Mouse (Mus musculus) natural killer cell, adult 2 months (primary cell): ENCODE results near the gene Selenbp2.
"Not testable (repeated sequence)": the region's sequence is repeated elsewhere in the genome, so short reads cannot be mapped to it uniquely, and the experiment has no call there.

Experiments used
- DNase-seq, 2 experiments: peaks; one replicate each; pipeline ENCODE4 v3.0.0; 2022; ENCODE audit warnings: low spot score in 2 of 2

The Selenbp2 gene

DNA sequence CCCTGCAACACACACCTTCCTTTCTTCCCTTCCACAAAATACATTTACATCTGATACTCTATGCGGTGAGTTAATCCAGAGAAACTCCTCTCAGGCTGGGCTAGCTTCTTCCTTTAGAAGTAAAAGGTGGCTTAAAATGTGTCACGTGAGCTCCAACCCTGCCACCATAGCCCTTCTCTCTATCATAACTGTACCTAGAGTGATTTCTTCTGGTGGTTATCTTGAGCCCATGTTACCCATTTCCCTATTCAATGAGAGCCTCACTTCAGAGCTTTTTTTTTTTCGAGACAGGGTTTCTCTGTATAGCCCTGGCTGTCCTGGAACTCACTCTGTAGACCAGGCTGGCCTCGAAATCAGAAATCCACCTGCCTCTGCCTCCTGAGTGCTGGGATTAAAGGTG is 1.7 kb upstream of the Selenbp2 start:
- DNase-seq, result not testable (repeated sequence)

DNA sequence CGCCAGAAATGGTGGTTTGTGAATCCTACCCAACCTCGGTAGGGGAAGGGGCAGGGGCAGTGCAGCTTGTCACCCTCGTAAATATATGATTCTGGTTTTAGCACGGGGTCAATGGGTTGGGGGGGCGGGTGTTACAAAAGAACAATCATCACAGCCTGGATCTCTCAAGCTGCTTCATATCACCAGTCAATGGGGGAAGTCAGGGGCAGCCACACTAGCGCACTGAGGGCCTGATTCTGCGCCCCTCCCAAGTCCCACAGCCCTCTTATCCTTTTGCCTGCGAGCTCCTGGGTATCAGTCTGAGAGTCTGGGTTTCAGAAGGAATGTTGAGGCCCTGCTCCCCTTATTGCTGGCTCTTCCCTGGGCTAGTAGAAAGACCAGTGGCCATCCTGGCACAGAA is 518 bp downstream of the Selenbp2 start:
- DNase-seq, result not testable (repeated sequence)

DNA sequence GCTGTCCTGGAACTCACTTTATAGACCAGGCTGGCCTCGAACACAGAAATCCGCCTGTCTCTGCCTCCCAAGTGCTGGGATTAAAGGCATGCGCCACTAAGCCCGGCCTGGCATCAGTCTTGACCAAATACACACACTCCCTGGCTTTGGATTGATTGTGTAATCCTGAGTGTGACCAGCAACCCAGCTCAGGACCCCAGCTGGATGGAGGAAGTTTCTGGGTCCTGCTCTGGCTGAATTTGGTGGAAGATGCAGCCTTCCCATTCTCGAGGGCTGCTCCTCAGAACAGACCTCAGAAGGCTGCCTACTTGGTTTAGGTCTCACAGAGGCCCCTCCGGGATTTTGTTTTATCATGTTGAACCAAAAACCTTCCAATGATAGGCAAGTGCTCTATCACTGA is 2.2 kb downstream of the Selenbp2 start:
- not testable (repeated sequence) for DNase-seq

DNA sequence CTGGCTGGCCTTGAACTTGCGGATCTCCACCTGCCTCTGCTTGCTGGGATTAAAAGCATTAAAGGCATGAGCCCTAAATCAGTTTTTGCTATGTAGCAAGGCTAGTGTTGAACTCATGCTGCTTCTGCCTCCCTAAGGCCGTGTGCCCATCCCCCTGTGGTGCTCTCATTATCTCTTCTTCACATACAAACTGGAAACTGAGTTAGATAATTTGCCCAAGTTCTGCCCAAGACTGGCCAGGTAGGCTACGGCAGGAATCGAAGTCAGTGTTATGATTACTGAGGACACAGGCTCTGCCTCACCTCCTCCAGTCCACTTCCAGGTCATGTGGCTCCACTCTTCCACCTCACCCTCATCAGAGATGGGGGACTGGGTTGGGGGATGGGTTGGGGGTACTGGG is 2.9 kb downstream of the Selenbp2 start:
- DNase-seq, result not testable (repeated sequence)

DNA sequence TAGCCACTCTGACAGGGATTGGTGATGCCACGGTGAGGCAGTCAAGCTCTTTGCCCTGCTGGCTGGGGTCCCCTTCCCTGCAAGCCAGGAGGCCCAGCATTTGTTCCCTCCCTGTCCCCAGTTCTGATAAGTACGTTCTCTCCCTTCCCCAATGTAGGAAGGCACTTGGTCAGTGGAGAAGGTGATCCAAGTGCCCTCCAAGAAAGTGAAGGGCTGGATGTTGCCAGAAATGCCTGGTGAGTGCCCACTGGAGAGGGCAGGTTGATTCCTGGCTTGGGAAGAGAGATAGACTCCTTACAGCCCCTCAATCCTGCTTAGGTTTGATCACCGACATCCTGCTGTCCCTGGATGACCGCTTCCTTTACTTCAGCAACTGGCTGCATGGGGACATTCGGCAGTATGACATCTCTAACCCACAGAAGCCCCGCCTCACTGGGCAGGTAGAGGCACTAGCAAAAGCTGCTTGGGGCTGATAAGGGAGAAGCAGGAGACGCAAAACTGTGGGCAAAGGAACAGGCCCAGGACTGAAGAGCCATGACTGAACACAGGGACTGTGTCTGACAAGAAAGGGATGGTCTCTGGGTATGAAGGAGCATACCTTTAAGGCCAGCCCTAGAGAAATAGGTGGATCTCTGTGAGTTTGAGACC is 8.9 kb downstream of the Selenbp2 start:
- not testable (repeated sequence) for DNase-seq

DNA sequence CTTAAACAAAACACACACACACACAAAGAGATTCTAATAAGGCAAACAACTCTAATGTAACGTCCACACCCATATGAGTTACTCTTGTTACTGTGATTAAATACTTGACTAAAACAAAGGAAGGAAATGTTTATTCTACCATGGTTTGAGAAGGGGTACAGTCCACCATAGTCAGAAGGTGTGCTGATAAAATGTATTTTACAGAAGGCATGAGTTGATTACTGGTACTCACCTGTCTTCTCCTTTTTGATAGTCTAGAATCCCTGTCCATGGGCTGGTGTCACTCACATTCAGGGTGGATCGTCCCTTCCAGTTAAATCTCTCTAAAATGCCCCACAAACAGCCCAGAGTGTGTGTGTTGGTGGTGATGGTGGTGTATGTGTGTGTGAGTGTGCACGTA is 9.5 kb downstream of the Selenbp2 start:
- no peak for DNase-seq

DNA sequence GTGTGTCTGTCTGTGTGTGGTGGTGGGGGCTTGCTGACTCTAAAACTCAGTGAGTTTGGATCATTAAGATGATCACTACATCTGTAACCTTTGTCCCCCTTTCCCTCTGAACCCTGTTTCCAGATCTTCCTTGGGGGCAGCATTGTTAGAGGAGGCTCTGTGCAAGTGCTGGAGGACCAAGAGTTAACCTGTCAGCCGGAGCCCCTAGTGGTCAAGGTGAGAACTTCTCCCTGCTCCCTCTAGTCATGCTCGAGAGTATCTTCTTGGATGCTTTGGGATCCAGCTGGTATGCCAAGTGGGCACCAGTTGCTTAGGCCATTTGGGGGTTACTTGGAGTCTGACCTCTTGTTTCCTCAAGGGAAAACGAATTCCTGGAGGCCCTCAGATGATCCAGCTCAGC is 10.0 kb downstream of the Selenbp2 start:
- not testable (repeated sequence) for DNase-seq

DNA sequence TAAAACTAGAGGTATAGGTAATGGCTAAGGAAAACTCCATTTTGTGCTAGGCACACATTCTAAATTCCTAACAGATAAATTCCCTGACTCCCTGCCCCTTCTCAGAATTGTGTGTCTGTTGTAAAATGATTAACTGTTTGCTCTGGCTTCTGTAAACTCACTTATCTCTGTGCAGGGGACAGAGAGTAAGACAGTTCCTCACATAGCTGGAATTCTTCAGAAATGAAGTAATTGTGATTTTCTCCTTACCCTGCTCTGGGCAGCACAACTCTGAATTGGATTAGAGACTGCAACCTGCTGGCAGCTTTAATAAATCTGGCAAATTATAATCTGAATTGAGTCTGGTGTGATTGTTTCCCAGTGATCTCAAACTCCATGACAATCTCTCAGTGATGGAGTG is 17.2 kb downstream of the Selenbp2 start:
- DNase-seq, result not testable (repeated sequence)

DNA sequence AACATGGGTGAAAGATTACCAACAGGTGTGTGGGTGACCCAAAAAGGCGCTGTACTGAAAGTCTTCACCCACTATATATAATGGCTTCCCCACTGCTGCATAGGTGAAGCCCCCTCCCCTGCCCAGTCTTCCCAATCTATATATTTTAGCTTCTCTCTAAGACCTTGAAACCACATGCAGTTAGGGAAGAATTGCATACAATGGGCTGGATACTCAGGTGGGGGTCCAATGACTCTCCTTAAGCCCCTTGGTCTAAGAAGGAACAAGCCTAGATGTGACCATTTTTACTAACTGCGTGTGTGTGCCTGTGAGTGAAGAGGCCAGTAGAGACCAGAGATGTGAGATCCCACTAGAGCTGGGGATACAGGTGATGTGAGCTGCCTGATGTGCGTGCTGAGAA is 20.1 kb downstream of the Selenbp2 start:
- DNase-seq, result not testable (repeated sequence)

DNA sequence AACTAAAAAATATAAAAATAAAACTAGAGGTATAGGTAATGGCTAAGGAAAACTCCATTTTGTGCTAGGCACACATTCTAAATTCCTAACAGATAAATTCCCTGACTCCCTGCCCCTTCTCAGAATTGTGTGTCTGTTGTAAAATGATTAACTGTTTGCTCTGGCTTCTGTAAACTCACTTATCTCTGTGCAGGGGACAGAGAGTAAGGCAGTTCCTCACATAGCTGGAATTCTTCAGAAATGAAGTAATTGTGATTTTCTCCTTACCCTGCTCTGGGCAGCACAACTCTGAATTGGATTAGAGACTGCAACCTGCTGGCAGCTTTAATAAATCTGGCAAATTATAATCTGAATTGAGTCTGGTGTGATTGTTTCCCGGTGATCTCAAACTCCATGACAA is 24.9 kb downstream of the Selenbp2 start:
- not testable (repeated sequence) for DNase-seq

DNA sequence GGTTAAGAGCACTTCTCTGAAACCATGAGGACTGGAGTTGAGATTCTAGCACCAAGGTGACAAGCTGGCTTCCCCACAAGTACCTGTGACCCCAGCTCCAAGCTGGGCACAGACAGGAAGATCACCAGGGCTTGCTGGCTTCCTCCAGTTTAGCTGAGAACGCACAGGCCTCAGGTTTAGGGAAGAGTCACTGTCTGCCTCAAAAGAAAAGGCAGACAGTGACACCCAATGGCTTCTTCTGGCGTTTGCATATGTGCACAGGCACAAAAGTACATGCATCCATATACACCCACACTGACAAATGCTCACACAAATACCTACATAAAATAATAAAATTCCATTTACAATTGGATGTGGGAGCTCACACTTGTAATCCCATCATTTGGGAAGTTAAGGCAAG is 30.3 kb downstream of the Selenbp2 start:
- not testable (repeated sequence) for DNase-seq

DNA sequence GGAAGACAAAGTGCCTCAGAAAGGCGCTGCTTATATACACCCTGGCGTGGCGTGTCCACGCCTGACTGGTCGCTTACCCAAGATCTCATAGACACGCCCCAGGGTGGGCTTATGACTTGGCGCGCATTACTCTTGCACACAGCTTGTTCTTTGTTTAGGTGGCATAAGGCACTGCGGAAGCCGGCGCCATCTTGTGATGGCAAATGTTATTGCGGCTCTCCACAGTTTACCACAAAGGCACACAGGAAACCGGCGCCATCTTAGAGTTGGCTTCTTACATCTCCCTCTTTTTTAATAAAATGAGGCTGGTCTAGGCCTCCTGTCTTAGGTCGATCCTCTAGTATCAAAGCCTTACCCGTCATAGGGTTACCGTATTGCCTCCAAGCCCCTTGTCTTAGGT is 52.3 kb downstream of the Selenbp2 start:
- no peak for DNase-seq
